Mouse (Mus musculus): ENCODE measurements at regions not wholly inside any gene's neighbourhood (a gene's known extent, or its start where the extent isn't known, plus 50 kb on each side); places are given as distances from the start of the nearest gene placed in this dataset.
A peak's percentile ranks its signal among the peaks of the same experiment; 100 is the strongest.

DNA sequence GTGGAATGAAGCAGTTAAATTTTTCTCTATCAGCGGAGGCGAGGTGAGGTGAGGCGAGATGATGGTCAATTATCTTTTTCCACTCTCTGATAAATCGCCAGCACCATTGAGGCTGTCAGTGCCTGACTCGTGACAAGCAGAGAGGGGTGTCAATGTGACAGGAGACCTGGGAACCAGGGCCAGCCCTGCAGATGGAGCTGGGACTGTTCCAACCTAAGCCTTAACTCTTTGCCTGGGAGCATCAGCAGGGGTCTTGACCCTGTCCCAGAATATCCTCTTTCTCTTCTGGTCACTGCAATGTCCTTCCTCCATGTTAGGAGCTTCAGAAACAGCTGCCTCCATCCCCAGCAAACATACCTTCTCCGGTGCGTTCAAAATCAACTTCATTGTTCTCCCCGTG is 244.0 kb downstream of the Gm4791 start:
- DNase-seq (ENCODE audit: low spot score): no peak
- H3K4me2 ChIP-seq (ENCODE audit: low read depth, low read length): no peak overlapping the region
- WGBS: 49% methylated on average over 8 of the region's 8 CpGs

GRCm38 (mm10) chr9:47249029-47249428 is 250.5 kb downstream of the Gm4791 start:
- Histone ChIP-seq H3K4me1 (ENCODE audit: control insufficient read depth, insufficient read depth) (no peaks in the 10 kb centered on the region), H3K4me3 (ENCODE audit: low read depth, low read length) (no peak overlapping the region), H3K27ac (ENCODE audit: low read depth) (no peak overlapping the region), H3K4me2 (ENCODE audit: low read depth, low read length) (no peak overlapping the region), H3K27me3 (ENCODE audit: control insufficient read depth, insufficient read depth, low read length) (no peaks in the 10 kb centered on the region), H3K9me3 (replicated peaks; ENCODE audit: control insufficient read depth, low read length) (no peaks in the 10 kb centered on the region; the same call in 1 of the 2 replicates), H3K36me3 (replicated peaks; ENCODE audit: control insufficient read depth, insufficient read depth, low read length) (no peaks in the 10 kb centered on the region), H3K9ac (replicated peaks; ENCODE audit: low read depth, low read length) (no peak overlapping the region)
- no peak for ATAC-seq (ENCODE audit: insufficient read depth, low read depth)
- WGBS: 81% methylated on average over 3 of the region's 3 CpGs
- DNase-seq (ENCODE audit: low spot score): no peak
- TF ChIP-seq CTCF (IDR thresholded peaks at IDR 0.05; ENCODE audit: low read depth): no peak
- TF ChIP-seq EP300 (IDR thresholded peaks at IDR 0.05; ENCODE audit: low read depth): no peak

More for the DNA sequence above, 244.0 kb downstream of the Gm4791 start:
- no peaks in the 10 kb centered on the region for H3K4me1 ChIP-seq (ENCODE audit: control insufficient read depth, insufficient read depth)
- H3K27me3 ChIP-seq (ENCODE audit: control insufficient read depth, insufficient read depth, low read length): no peaks in the 10 kb centered on the region
- H3K4me3 ChIP-seq (ENCODE audit: low read depth, low read length): no peak overlapping the region
- H3K36me3 ChIP-seq (replicated peaks; ENCODE audit: control insufficient read depth, insufficient read depth, low read length): no peaks in the 10 kb centered on the region
- H3K27ac ChIP-seq (ENCODE audit: low read depth): no peak overlapping the region
- no peak overlapping the region for H3K9ac ChIP-seq (replicated peaks; ENCODE audit: low read depth, low read length)
- ATAC-seq (ENCODE audit: insufficient read depth, low read depth): no peak
- H3K9me3 ChIP-seq (replicated peaks; ENCODE audit: control insufficient read depth, low read length): no peaks in the 10 kb centered on the region
- TF ChIP-seq CTCF (IDR thresholded peaks at IDR 0.05; ENCODE audit: low read depth): no peak
- no peak for TF ChIP-seq EP300 (IDR thresholded peaks at IDR 0.05; ENCODE audit: low read depth)

DNA sequence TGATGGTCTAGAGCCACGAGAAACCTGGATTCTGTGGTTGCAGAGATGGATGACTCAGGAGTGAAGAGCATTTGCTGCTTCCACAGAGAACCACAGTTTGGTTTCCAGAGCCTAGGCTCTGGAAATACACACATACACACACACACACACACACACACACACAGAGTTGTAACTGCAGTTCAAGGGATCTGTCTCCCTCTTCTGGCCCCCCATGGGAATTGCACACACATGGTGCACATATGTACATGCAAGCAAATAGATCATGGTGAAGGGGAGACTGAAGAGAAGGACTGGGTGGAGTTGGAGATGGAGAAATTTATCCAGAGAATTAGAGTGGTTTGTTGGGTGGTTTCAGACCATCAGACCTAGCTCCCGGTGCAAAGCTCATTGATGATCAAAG is 252.6 kb downstream of the Gm4791 start:
- 98% methylated on average over 2 of the region's 2 CpGs for WGBS

GRCm38 (mm10) chr9:47253836-47254657 is 255.5 kb downstream of the Gm4791 start:
- Histone ChIP-seq H3K27me3 (ENCODE audit: control insufficient read depth, insufficient read depth, low read length) (no peaks in the 10 kb centered on the region), H3K36me3 (replicated peaks; ENCODE audit: control insufficient read depth, insufficient read depth, low read length) (no peaks in the 10 kb centered on the region), H3K9me3 (replicated peaks; ENCODE audit: control insufficient read depth, low read length) (no peaks in the 10 kb centered on the region; the same call in 1 of the 2 replicates), H3K4me3 (ENCODE audit: low read depth, low read length) (no peak overlapping the region), H3K27ac (ENCODE audit: low read depth) (no peak overlapping the region), H3K9ac (replicated peaks; ENCODE audit: low read depth, low read length) (no peak overlapping the region), H3K4me2 (ENCODE audit: low read depth, low read length) (no peak overlapping the region), H3K4me1 (ENCODE audit: control insufficient read depth, insufficient read depth) (no peaks in the 10 kb centered on the region)
- DNase-seq (ENCODE audit: low spot score) (no peak), ATAC-seq (ENCODE audit: insufficient read depth, low read depth) (no peak)
- TF ChIP-seq CTCF (IDR thresholded peaks at IDR 0.05; ENCODE audit: low read depth): no peak
- TF ChIP-seq EP300 (IDR thresholded peaks at IDR 0.05; ENCODE audit: low read depth): no peak
- whole genome bisulfite sequencing: 57% methylated on average over 13 of the region's 13 CpGs

More for the DNA sequence above, 252.6 kb downstream of the Gm4791 start:
- Histone ChIP-seq H3K9ac (replicated peaks; ENCODE audit: low read depth, low read length) (no peak overlapping the region), H3K36me3 (replicated peaks; ENCODE audit: control insufficient read depth, insufficient read depth, low read length) (no peaks in the 10 kb centered on the region), H3K4me1 (ENCODE audit: control insufficient read depth, insufficient read depth) (no peaks in the 10 kb centered on the region), H3K4me3 (ENCODE audit: low read depth, low read length) (no peak overlapping the region), H3K27ac (ENCODE audit: low read depth) (no peak overlapping the region), H3K27me3 (ENCODE audit: control insufficient read depth, insufficient read depth, low read length) (no peaks in the 10 kb centered on the region), H3K9me3 (replicated peaks; ENCODE audit: control insufficient read depth, low read length) (no peaks in the 10 kb centered on the region; the same call in 1 of the 2 replicates), H3K4me2 (ENCODE audit: low read depth, low read length) (no peak overlapping the region)
- no peak for TF ChIP-seq EP300 (IDR thresholded peaks at IDR 0.05; ENCODE audit: low read depth)
- 0 out of 2 replicates have a peak, but pooled peaks have one; percentile 9 for TF ChIP-seq CTCF (IDR thresholded peaks at IDR 0.05; ENCODE audit: low read depth)
- DNase-seq (ENCODE audit: low spot score) (no peak), ATAC-seq (ENCODE audit: insufficient read depth, low read depth) (no peak)

DNA sequence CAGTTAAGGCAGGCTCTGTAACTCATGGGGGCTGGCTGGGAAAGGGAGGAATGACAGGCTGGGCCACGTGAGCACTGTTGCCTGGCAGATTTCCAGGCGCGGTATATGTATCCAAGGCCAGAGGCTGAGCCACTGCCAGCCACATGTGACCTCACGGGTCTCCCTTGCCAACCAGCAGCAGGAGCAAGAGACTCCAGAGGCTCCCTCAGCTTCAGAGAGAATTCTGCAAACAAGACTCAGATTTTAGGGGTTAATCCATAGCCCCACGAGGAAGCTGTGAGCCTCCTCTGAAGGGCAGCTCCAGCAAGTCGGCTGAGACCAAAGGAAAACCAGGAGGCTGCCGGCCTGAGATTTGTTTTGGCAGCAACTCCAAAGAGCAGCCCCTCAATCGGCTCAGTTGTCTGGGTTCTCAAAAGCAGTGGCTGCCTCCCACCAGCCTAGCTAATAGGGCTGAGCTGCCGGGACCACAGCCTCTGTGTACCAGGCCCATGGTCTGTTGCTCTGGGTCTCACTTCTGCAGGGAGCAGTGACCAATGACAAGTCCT is 264.0 kb upstream of the Cadm1 start:
- 19% methylated on average over 9 of the region's 9 CpGs for WGBS
- no peak overlapping the region for H3K9ac ChIP-seq (replicated peaks; ENCODE audit: low read depth, low read length)

More for the DNA sequence above, 264.0 kb upstream of the Cadm1 start:
- peak; percentile 95 for ATAC-seq (ENCODE audit: insufficient read depth, low read depth)
- no peak overlapping the region for H3K27ac ChIP-seq (ENCODE audit: low read depth)
- H3K9me3 ChIP-seq (replicated peaks; ENCODE audit: control insufficient read depth, low read length): no peaks in the 10 kb centered on the region
- H3K4me1 ChIP-seq (ENCODE audit: control insufficient read depth, insufficient read depth): peaks cover 17% of the 10 kb centered on the region; the same call in 1 of the 2 replicates
- H3K36me3 ChIP-seq (replicated peaks; ENCODE audit: control insufficient read depth, insufficient read depth, low read length): no peaks in the 10 kb centered on the region
- H3K4me3 ChIP-seq (ENCODE audit: low read depth, low read length): no peak overlapping the region
- peaks cover 6% of the 10 kb centered on the region; the same call in 1 of the 2 replicates for H3K27me3 ChIP-seq (ENCODE audit: control insufficient read depth, insufficient read depth, low read length)
- TF ChIP-seq EP300 (IDR thresholded peaks at IDR 0.05; ENCODE audit: low read depth): no peak
- no peak for TF ChIP-seq CTCF (IDR thresholded peaks at IDR 0.05; ENCODE audit: low read depth)
- no peak overlapping the region for H3K4me2 ChIP-seq (ENCODE audit: low read depth, low read length)
- peak; percentile 77 for DNase-seq (ENCODE audit: low spot score)
